Mouse (Mus musculus) gonadal fat pad, adult 2 months (tissue): Measurements from ENCODE around the gene Gm266. TPM values are rescaled to one million over a fixed set of nuclear protein-coding genes. Genes with fewer than 3 reads are reported as not detected.

Experiments used
- DNase-seq: peaks from one replicate; pipeline ENCODE4 v3.0.0-alpha.2; 2012; ENCODE audit warnings: low read depth
- polyA plus RNA-seq: library from polyadenylated mRNA; depleted of rRNA; stranded (reverse); fragments of >200 nt; gene quantifications from 2 replicates; pipeline ENCODE4 v1.2.3, GENCODE M21; 2012; rRNA removed

Gm266 gene
- polyA plus RNA-seq, 1 experiment, result 37.6 TPM

- DNase-seq, result no peak
Observed at GRCm38 (mm10) chr12:111436640-111437039, 49.0 kb downstream of the Gm266 start.

- DNase-seq, result no peak
Observed at GRCm38 (mm10) chr12:111436170-111436569, 49.5 kb downstream of the Gm266 start.

GRCm38 (mm10) chr12:111434745-111435327, 50.8 kb downstream of the Gm266 start:
- no peak for DNase-seq

Other genes with a start within 250 kb of the Gm266 start
- 0.38 and 0.71 TPM in 2 replicates for gene Amn, start 214.7 kb downstream of the Gm266 start, polyA plus RNA-seq
- gene Cdc42bpb, start 108.1 kb downstream of the Gm266 start, polyA plus RNA-seq, result 162 and 170 TPM in 2 replicates
- gene Lbhd2, start 79.0 kb downstream of the Gm266 start, polyA plus RNA-seq, result not detected in 2 replicates
- gene Exoc3l4, start 68.8 kb downstream of the Gm266 start, polyA plus RNA-seq, result 26.9 and 29.2 TPM in 2 replicates
- gene Tnfaip2, start 43.4 kb downstream of the Gm266 start, polyA plus RNA-seq, result 25.6 and 29.4 TPM in 2 replicates
- gene Eif5, start 52.2 kb upstream of the Gm266 start, polyA plus RNA-seq, result 83.7 and 112 TPM in 2 replicates
- 27.8 and 30.3 TPM in 2 replicates for gene Mark3, start 88.7 kb upstream of the Gm266 start, polyA plus RNA-seq
- gene Ckb, start 186.5 kb upstream of the Gm266 start, polyA plus RNA-seq, result 345 and 403 TPM in 2 replicates
- 27.4 and 32.1 TPM in 2 replicates for gene Trmt61a, start 192.3 kb upstream of the Gm266 start, polyA plus RNA-seq
- gene Bag5, start 227.4 kb upstream of the Gm266 start, polyA plus RNA-seq, result 17.5 and 23.5 TPM in 2 replicates
- gene Apopt1, start 227.4 kb upstream of the Gm266 start, polyA plus RNA-seq, result 39.8 and 46.5 TPM in 2 replicates